Mouse (Mus musculus) urinary bladder, postnatal 36 days (tissue): ENCODE measurements around the gene Ugt1a8.
A peak's percentile ranks its signal among the peaks of the same experiment; 100 is the strongest.

Experiments used
- DNase-seq, 2 experiments: peaks; one replicate each; pipeline ENCODE4 v3.0.0; 2022; ENCODE audit warnings: low spot score in 2 of 2, mixed read lengths in 1 of 2

The Ugt1a8 gene

GRCm38 (mm10) chr1:88258881-88259642 is 171.4 kb downstream of the Ugt1a8 start:
- DNase-seq: peak; percentile 84 to 85

- no peak for DNase-seq
Observed at GRCm38 (mm10) chr1:88259643-88260024, 172.0 kb downstream of the Ugt1a8 start.

GRCm38 (mm10) chr1:88260114-88260513 is 172.5 kb downstream of the Ugt1a8 start:
- DNase-seq: no peak

- no peak for DNase-seq
Observed at GRCm38 (mm10) chr1:88260604-88261377, 173.2 kb downstream of the Ugt1a8 start.

GRCm38 (mm10) chr1:88261706-88262105 is 174.1 kb downstream of the Ugt1a8 start:
- no peak for DNase-seq

GRCm38 (mm10) chr1:88262255-88262654 is 174.6 kb downstream of the Ugt1a8 start:
- peak; percentile 98 to 99 for DNase-seq

- DNase-seq: no peak
Observed at GRCm38 (mm10) chr1:88262961-88263360, 175.3 kb downstream of the Ugt1a8 start.

GRCm38 (mm10) chr1:88263778-88264177 is 176.2 kb downstream of the Ugt1a8 start:
- DNase-seq: no peak

GRCm38 (mm10) chr1:88264237-88264868 is 176.7 kb downstream of the Ugt1a8 start:
- DNase-seq: no peak

GRCm38 (mm10) chr1:88264869-88265240 is 177.2 kb downstream of the Ugt1a8 start:
- no peak for DNase-seq

GRCm38 (mm10) chr1:88266123-88266522 is 178.5 kb downstream of the Ugt1a8 start:
- DNase-seq: no peak

GRCm38 (mm10) chr1:88267489-88267888 is 179.9 kb downstream of the Ugt1a8 start:
- no peak for DNase-seq

GRCm38 (mm10) chr1:88268070-88268469 is 180.5 kb downstream of the Ugt1a8 start:
- DNase-seq: no peak
